Mouse (Mus musculus) stomach, postnatal 0 days (tissue): ENCODE data around the gene Brsk1.

Experiments
- CTCF ChIP-seq: IDR thresholded peaks from 2 replicates; pipeline ENCODE4 v1.5.1; 2016; ENCODE audit warnings: antibody characterized with exemption, low read depth, mild to moderate bottlenecking, moderate library complexity
- EP300 ChIP-seq: optimal IDR thresholded peaks from 2 replicates; pipeline ENCODE3; 2016; ENCODE audit warnings: antibody characterized with exemption

DNA sequence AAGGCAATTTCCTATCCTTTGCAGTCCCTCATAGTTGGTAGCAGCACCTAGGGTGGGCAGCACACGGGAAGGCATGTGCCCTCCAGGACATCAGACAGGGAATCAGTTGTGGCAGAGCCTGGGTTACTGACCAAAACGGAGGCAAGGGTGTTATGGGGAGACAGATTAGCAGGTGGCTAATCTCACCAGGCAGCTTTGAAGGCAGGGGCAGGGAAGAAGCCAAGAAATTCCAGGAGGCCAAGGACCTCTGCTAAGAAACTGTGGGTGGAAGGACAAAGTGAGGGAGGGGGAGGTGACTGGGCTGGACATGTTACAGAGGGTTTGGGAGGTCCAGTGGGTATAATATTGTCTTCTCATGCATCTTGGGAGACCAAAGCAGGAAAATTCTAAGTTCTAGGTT, 53.0 kb downstream of the Brsk1 start:
- TF ChIP-seq CTCF (no peak), EP300 (no peak)
